Mouse (Mus musculus): ENCODE measurements at regions not wholly inside any gene's neighbourhood (a gene's known extent, or its start where the extent isn't known, plus 50 kb on each side); places are given as distances from the start of the nearest gene placed in this dataset.

GRCm38 (mm10) chr10:81996742-81997536, 51.0 kb upstream of the Zfp873 start:
- DNase-seq (ENCODE audit: low read depth): peak; percentile 86

Measured in 416B (cell line).